Mouse (Mus musculus) layer of hippocampus, postnatal 14 days (tissue): ENCODE measurements around the gene Cplx1. TPM values are rescaled to one million over a fixed set of nuclear protein-coding genes. Genes with fewer than 3 reads are reported as not detected.
"Not testable (repeated sequence)": the region's sequence is repeated elsewhere in the genome, so short reads cannot be mapped to it uniquely, and the experiment has no call there.

Experiments used
- DNase-seq, 2 experiments: peaks; one replicate each; pipeline ENCODE4 v3.0.0; 2021 to 2022; ENCODE audit warnings: low spot score in 2 of 2, mixed read lengths in 1 of 2
- total RNA-seq, 2 experiments: library from RNA; stranded (reverse); gene quantifications; 2 replicates each; pipeline ENCODE4 v1.2.3; 2021

Cplx1 gene
- total RNA-seq, 2 experiments from 2014 or later: 582 to 600 TPM

DNA sequence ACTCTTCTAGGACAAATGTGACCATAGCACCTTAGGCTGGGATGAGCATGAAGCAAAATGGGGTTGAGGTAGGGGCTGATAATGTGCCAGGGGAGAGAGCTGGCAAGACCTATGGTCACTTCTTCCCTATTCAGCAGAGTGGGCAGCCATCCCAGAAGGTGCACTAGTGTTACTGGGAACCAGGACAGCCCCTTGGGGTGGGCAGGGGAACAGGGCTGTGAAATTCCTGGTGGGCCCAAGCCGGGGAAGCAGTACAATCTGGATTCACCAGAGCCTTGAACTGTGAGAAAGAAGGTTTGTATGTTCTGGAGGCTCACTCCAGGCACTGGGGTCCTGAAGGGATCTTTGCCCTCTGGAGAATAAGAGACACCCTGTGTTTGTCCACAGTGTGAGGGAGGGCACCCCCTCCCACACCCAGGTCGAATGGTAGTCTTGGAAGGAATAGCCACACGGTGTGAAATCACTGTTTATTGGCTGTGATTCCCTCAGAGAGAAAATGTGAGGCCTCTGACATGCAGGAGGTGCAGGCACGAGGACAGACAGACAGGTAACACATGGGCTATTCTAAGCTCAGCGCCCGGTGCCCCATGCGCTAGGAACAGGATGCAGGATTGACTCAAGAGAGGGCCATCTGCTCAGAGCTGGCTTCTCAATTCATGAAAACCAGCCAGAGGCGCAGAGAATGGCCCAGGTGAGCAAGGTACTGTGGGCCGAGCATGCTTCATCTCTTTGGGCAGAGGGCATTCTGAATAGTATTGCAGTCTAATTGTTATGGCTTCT, 31.5 kb downstream of the Cplx1 start:
- DNase-seq: no peak

DNA sequence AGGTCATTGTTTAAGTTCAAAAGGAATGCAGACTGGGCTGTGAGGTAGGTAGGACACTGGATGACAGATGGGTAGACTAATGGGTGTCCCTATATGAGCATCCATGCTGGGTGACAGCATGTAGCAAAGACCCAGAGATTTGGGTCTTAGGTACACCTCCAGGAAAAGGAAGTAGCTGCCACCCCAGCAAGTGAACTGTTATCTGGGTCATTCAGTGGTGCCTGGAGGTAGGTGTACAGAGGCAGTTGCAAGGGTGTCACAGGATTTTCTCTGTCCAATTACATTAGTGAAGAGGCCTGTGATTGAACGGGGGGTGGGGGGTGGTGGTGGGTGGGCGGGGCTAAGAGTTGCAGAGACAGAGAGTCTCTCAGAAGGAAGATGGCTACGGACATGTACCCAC, 33.2 kb downstream of the Cplx1 start:
- DNase-seq: no peak

DNA sequence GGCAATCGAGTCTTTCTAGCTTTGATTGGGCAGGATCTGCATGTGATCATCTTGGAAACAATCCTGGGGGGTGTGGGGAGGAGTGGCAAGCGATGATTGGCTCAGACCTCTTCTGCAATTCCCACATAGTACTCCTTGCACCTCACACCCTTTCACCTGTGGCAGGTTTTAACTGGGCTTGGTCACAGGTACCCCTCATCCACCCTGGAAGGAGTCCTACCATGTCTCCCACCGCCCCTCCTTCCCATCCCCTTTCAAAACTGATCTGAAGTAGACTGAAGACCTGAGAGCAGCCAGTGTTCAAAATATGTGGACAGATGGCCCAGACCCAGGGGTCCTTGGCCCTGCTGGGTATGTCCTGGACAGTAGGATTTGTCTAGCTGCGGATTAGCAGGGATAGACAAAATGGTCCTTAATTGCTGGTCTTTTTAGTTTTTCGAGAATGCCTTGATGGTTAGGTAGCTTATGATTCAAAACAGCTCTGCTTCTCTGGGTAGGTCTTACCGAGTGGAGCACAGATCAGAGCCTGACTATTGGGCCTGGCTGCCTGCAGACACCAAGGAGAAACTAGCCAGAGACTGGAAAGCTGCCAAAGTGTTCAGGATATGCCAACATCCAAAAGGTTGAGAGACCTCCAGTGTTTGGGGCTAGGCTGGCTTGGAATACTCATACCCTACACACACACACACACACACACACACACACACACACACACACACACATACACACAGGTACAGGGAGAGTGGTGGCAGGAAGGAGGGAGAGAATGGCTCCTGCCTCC, 34.1 kb downstream of the Cplx1 start:
- DNase-seq: no peak

DNA sequence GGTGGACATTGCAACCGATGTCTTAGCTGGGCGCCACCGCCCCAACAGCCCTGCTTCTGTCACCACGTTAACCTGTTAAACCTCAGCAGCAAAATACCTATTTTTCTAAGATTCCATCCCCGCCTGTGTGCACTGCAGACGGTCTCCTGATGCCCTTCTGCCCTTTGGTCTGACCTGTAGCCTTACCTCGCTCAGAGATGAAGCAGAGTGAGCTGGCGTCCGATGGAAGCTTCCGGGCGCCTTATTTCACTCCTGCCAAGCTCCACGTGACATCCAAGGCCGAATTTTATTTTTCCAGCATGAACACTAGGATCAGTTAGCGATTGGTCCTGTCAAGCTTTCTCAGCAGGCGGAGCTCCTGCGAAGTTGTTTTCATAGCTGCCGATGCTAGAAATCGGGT, 47.5 kb downstream of the Cplx1 start:
- DNase-seq: no peak

DNA sequence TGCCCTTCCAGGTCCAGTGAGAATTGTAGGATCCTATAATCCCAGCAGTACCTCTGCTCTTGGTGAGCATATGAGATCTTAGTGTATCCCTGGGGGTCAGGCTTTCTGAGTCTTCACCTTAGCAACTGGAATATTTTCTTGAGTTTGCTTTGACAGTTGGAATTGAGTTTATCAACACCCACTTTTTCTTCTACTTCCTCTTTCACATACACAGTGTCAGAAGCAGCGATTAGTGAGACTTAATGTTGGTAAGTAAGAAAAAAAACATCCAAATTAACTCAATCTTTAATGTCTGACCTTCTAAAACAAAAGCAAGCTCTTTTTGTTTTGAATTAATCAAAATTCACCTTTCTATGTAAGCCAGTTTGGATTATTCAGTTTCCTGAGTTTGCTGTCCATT, 48.3 kb downstream of the Cplx1 start:
- no peak for DNase-seq

DNA sequence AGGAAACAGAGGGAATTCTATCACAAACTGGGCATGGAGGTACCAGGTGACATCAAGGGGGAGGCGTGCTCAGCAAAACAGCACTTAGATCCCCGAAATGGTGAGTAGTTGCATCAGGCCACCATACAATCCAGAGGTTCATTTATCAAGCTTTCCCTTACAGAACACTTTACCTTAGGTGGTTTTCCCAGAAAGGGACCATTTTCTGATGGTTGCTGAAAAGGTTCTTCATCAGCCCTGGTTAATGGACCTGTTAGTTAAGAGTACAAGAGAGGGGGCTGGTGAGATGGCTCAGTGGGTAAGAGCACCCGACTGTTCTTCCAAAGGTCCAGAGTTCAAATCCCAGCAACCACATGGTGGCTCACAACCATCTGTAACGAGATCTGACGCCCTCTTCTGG, 63.7 kb downstream of the Cplx1 start:
- not testable (repeated sequence) for DNase-seq

DNA sequence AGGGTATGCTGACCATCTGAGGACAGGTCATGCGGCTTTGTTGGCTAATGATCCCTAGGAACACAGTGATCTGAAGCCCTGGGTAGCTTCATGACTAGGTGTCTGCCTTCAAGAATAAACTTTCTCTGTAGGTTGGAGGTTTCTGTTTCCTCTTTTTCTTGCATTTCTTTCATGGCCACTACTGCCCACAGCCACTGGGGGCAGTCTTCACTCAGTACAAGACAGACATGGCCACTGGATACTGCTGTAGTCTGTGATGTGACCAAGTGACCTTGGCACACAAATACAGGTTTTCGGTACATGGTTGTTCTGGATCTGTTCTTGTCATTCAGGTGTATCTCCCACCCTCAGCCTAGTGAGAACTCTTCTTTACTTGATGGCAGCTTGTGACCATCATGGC, 64.6 kb downstream of the Cplx1 start:
- DNase-seq: no peak

DNA sequence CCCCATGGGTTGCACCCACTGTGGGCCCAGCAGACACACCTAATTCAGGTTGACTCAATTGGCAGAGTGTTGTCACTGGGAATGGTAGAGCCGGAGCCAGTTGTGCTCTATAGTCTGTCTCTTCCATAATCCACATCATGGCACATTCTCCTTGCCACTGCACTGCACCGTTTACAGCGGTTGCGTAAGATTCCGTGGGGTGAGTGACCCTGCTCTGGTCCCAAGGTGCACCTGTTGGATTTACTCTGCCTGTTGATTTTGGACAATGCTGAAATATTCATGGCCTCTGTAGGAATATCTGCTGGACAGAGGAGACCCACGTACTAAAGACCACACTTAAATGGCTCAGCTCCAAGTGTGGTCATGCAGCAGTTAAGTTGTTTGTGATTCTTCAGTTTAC, 66.8 kb downstream of the Cplx1 start:
- DNase-seq: no peak

DNA sequence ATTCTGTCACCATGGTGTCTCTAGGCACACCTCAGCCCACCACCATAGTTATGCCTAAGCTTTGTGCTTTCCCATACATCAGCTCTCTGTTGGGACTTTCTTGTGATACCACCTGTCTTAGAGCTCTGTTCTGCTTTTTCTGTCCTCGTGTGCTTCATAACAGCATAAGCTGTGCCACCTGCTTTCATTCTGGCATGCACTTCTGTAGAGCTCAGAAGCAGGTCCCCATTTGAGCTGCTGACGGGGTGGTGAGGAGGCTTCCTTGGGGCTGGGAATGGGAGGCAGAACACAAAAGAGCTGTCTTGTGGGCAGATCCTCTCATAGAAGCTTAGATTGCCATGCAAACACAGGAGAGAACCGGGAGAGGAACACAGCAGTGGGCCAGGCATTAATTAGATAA, 73.8 kb downstream of the Cplx1 start:
- DNase-seq: peak in 1 of 2 experiments; percentile 43

DNA sequence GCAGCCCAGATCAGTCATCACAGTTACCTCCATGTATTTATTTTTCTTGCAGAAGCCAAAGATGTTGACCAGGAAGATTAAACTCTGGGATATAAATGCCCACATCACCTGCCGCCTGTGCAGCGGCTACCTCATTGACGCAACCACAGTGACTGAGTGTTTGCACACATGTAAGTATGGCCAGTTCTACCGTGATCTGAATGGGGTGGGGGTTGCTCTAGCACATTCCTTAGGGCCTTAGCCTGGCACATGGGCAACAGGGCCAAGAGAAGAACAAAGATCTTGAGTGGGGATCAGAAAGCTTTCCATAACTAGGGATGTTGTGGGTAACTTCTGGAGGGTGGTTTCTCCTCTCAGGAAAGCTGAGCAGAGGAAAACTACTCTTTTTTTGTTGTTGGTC, 76.1 kb downstream of the Cplx1 start:
- DNase-seq: no peak

DNA sequence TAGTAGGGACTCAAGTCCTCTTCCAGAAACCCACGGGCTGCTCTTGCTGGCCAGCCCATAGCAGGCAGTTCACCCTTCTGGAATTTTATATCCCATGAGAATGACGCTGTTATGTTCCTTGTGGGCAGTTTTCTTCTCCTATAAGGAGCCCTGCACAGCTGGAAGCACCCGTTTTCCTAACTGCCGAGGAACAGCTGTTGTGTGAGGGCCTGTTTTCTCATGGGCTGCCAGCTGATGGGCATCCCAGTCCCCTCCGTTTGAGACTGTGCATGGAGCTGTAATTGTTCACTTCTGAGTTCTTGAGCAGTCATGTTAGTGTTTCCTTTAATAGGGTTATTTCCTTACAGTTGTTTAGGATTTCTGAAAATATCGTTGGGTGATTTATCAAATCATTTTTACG, 80.2 kb downstream of the Cplx1 start:
- DNase-seq: no peak

Other genes with a start within 250 kb of the Cplx1 start
- gene Pigg, start 237.4 kb downstream of the Cplx1 start, total RNA-seq: 10 to 100 TPM in 1 of 2 experiments, 1 to 10 TPM in 1; 9.3 to 10.7 TPM
- gene Gm42517, start 182.1 kb downstream of the Cplx1 start, total RNA-seq: 10 to 100 TPM; 67.5 to 69.3 TPM
- under 1 TPM in 1 of 2 experiments, not detected in 1; 0.43 TPM for gene Pde6b, start 161.6 kb downstream of the Cplx1 start, total RNA-seq
- 100 to 1,000 TPM; 331 to 343 TPM for gene Atp5k, start 115.6 kb downstream of the Cplx1 start, total RNA-seq
- under 1 TPM; 0.58 to 0.98 TPM for gene Mfsd7a, start 101.1 kb downstream of the Cplx1 start, total RNA-seq
- gene Pcgf3, start 88.8 kb downstream of the Cplx1 start, total RNA-seq: 10 to 100 TPM; 57.2 to 60.4 TPM
- gene Gak, start 79.7 kb upstream of the Cplx1 start, total RNA-seq: 10 to 100 TPM; 93.4 to 97.9 TPM
- 10 to 100 TPM; 36.7 to 41.1 TPM for gene Tmem175, start 79.7 kb upstream of the Cplx1 start, total RNA-seq
- gene Idua, start 110.3 kb upstream of the Cplx1 start, total RNA-seq: 10 to 100 TPM; 10.1 to 10.9 TPM
- 10 to 100 TPM; 54.1 to 55.0 TPM for gene Dgkq, start 119.6 kb upstream of the Cplx1 start, total RNA-seq
- gene Slc26a1, start 125.5 kb upstream of the Cplx1 start, total RNA-seq: 1 to 10 TPM; 1.4 to 2.1 TPM
- gene Fgfrl1, start 142.4 kb upstream of the Cplx1 start, total RNA-seq: 10 to 100 TPM; 17.9 to 19.8 TPM
- not detected for gene Rnf212, start 225.0 kb upstream of the Cplx1 start, total RNA-seq
- gene Tmed11, start 245.3 kb upstream of the Cplx1 start, total RNA-seq: not detected